Mouse (Mus musculus) G1E (cell line): ENCODE measurements around the gene Lrrc8d. TPM values are rescaled to one million over a fixed set of nuclear protein-coding genes. Genes with fewer than 3 reads are reported as not detected.

Source experiments
- ATAC-seq: 2 replicates; pipeline ENCODE4 v1.8.0; 2016; ENCODE audit warnings: mild to moderate bottlenecking; ENCODE audit not compliant: insufficient number of reproducible peaks, poor library complexity, low FRiP score, severe bottlenecking; ENCODE audit errors: extremely low read depth
- DNase-seq: peaks from one replicate; pipeline ENCODE4 v3.0.0; 2012; ENCODE audit warnings: low spot score
- H3K27me3 ChIP-seq: 2 replicates; pipeline ENCODE4 v1.6.1; 2012; ENCODE audit warnings: mild to moderate bottlenecking, low read length, inconsistent platforms; ENCODE audit not compliant: insufficient read depth
- H3K36me3 ChIP-seq: replicated peaks from 2 replicates; pipeline ENCODE3; 2012; ENCODE audit warnings: mild to moderate bottlenecking, inconsistent platforms
- H3K4me1 ChIP-seq: 2 replicates; pipeline ENCODE4 v1.6.1; 2012; ENCODE audit warnings: low read depth, low read length, inconsistent platforms, mixed read lengths; ENCODE audit not compliant: insufficient read depth
- H3K4me3 ChIP-seq: 2 replicates; pipeline ENCODE4 v1.5.1; 2012; ENCODE audit warnings: low read depth, mild to moderate bottlenecking, inconsistent platforms, low read length, moderate library complexity, mixed read lengths
- H3K9me3 ChIP-seq: replicated peaks from 2 replicates; pipeline ENCODE4 v1.6.1; 2012; ENCODE audit warnings: inconsistent platforms
- CTCF ChIP-seq: IDR thresholded peaks from 2 replicates; pipeline ENCODE4 v1.5.1; 2012; ENCODE audit warnings: low read depth, low read length, inconsistent platforms, mixed read lengths
- GATA1 ChIP-seq: IDR thresholded peaks from 2 replicates; pipeline ENCODE4 v1.6.1; 2012; ENCODE audit warnings: borderline replicate concordance, low read length, inconsistent platforms, mixed read lengths
- GATA2 ChIP-seq: IDR thresholded peaks from 2 replicates; pipeline ENCODE4 v1.6.1; 2012; ENCODE audit warnings: low read depth, low read length, inconsistent platforms, borderline replicate concordance
- POLR2AphosphoS5 ChIP-seq: IDR thresholded peaks from 2 replicates; pipeline ENCODE4 v1.6.1; 2012; ENCODE audit warnings: low read depth, low read length, inconsistent platforms; ENCODE audit not compliant: insufficient replicate concordance
- TAL1 ChIP-seq: conservative IDR thresholded peaks from 2 replicates; pipeline ENCODE4 v1.6.1; 2012; ENCODE audit warnings: low read depth, low read length, inconsistent platforms, mixed read lengths
- polyA plus RNA-seq: library from polyadenylated mRNA; stranded (reverse); fragments of >175 nt; gene quantifications from 2 replicates; pipeline ENCODE4 v1.2.3, GENCODE M21; 2012
- total RNA-seq, 2 experiments: library from RNA; stranded (forward) in 1 of 2; stranded (reverse) in 1 of 2; fragments of 200-1000 nt in 1 of 2; fragments of >200 nt in 1 of 2; fragmentation: Nextera tagmentation in 1 of 2; gene quantifications; 2 replicates each; pipeline ENCODE4 v1.2.3; 2014 to 2017

The Lrrc8d gene
- total and polyA plus RNA-seq, 3 experiments = 0.23 to 0.38 TPM; not detected in 1

DNA sequence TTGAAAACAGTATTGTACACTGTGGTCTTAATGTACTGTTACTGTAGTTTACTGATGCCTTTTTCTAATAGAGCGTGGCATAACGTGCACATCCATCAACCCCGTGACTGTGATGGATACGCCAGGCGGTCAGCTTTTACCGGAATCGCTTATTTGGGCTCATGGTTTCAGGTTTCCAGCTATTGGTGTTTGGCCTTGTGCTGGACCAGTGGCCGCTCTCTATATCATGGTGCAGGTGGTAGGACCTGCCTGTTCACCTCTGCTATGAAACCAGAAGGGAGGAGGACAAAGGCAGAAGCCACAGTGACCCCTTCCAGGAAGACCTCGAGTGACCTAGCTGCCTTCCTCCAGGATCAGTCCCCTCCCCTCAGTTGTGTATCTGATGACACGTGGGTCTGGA lies 85.0 kb downstream of the Lrrc8d start:
- Histone ChIP-seq H3K36me3 (no peaks in the 10 kb centered on the region), H3K9me3 (peaks cover 51% of the 10 kb centered on the region), H3K4me3 (no peak overlapping the region), H3K4me1 (no peaks in the 10 kb centered on the region), H3K27me3 (no peaks in the 10 kb centered on the region)
- no peak for TF ChIP-seq GATA1
- TF ChIP-seq POLR2AphosphoS5 = no peak
- TF ChIP-seq CTCF = no peak
- TF ChIP-seq TAL1 = no peak
- no peak for TF ChIP-seq GATA2
- ATAC-seq = no peak
- no peak for DNase-seq

DNA sequence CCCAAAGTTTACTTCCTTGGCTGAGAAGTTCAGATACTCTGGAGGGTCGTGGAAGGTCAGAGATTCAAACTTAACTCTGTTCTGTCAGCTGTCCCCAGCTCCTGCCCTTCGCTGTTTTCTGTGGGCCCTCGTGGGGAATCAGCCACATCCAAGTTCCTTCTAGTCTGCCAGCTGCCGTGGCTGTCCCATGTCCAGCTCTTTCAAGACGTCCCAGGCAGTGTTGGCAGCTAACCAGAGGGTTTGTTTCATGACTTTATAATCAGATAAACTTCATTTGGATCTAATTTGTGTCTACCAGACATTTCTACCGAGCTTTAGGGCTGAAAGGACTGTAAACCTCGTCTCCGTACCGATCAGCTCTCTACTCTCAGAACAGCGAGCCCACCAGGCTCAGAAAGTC lies 87.8 kb downstream of the Lrrc8d start:
- TF ChIP-seq GATA1 (no peak), CTCF (no peak), GATA2 (no peak), TAL1 (no peak), POLR2AphosphoS5 (no peak)
- DNase-seq (no peak), ATAC-seq (no peak)
- H3K9me3 ChIP-seq = peaks cover 51% of the 10 kb centered on the region
- H3K36me3 ChIP-seq = no peaks in the 10 kb centered on the region
- no peak overlapping the region for H3K4me3 ChIP-seq
- no peaks in the 10 kb centered on the region for H3K4me1 ChIP-seq
- no peaks in the 10 kb centered on the region for H3K27me3 ChIP-seq

GRCm38 (mm10) chr5:105789801-105790200 lies 90.0 kb downstream of the Lrrc8d start:
- no peak for ATAC-seq
- Histone ChIP-seq H3K36me3 (no peaks in the 10 kb centered on the region), H3K4me3 (no peak overlapping the region), H3K9me3 (peaks cover 54% of the 10 kb centered on the region), H3K27me3 (no peaks in the 10 kb centered on the region), H3K4me1 (no peaks in the 10 kb centered on the region)
- DNase-seq = no peak
- no peak for TF ChIP-seq POLR2AphosphoS5
- no peak for TF ChIP-seq CTCF
- no peak for TF ChIP-seq GATA2
- no peak for TF ChIP-seq GATA1
- TF ChIP-seq TAL1 = no peak

DNA sequence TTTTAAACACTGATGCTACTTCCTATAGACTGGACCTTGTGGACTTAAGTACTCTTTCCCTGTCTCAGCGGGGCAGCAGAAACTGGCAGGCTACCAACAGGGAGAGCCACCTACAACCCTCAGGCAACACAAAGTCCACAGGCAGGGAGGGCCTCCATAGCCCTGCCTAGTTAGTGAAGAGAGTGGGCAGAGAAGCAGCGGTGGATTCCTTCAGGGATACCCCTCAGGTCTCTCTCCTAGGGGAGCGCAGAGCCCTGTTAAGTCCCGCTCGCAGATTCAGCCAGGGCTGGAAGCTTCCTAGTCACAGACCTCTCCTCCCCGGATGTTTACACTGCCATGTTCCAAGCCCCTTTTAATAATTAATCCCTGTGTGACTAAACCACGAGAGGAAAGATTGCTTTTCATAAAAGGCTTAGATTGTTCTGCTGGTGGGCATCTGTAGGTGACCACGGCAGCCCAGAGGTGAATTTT lies 92.6 kb downstream of the Lrrc8d start:
- H3K27me3 ChIP-seq = no peaks in the 10 kb centered on the region
- no peak overlapping the region for H3K4me3 ChIP-seq
- ATAC-seq (no peak), DNase-seq (no peak)
- H3K9me3 ChIP-seq = peaks cover 46% of the 10 kb centered on the region
- TF ChIP-seq POLR2AphosphoS5 (no peak), GATA1 (no peak), TAL1 (no peak), CTCF (no peak), GATA2 (no peak)
- H3K36me3 ChIP-seq = no peaks in the 10 kb centered on the region
- no peaks in the 10 kb centered on the region for H3K4me1 ChIP-seq

GRCm38 (mm10) chr5:105792853-105793547 lies 93.2 kb downstream of the Lrrc8d start:
- H3K4me1 ChIP-seq = no peaks in the 10 kb centered on the region
- TF ChIP-seq TAL1 (no peak), GATA2 (no peak), GATA1 (no peak), CTCF (no peak), POLR2AphosphoS5 (no peak)
- no peaks in the 10 kb centered on the region for H3K36me3 ChIP-seq
- H3K27me3 ChIP-seq = no peaks in the 10 kb centered on the region
- peaks cover 47% of the 10 kb centered on the region for H3K9me3 ChIP-seq
- ATAC-seq (no peak), DNase-seq (no peak)
- no peak overlapping the region for H3K4me3 ChIP-seq

- Histone ChIP-seq H3K4me3 (no peak overlapping the region), H3K9me3 (peaks cover 46% of the 10 kb centered on the region), H3K4me1 (no peaks in the 10 kb centered on the region), H3K36me3 (no peaks in the 10 kb centered on the region), H3K27me3 (no peaks in the 10 kb centered on the region)
- ATAC-seq = no peak
- DNase-seq = no peak
- TF ChIP-seq POLR2AphosphoS5 (no peak), TAL1 (no peak), CTCF (no peak), GATA2 (no peak), GATA1 (no peak)
These were observed 93.8 kb downstream of the Lrrc8d start for GRCm38 (mm10) chr5:105793548-105793940.
